In the genomic region with DNA sequence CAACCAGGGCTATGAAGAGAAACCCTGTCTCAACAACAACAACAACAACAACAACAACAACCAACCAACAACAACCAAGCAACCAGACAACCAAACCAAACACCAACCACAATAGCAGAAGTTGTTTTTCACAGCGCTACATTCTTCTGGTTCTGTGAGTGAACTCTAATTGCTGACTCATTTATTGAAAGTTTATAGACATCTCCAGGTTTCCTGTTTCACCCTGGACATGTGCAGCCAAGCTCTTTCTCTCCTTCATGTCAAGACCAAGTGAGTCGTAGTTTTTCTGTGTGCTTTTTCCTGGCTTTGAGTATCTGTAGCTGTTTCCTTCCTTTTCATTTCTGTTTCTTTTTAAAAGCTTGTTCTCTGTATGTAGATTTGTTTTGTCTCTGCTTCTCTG, we compare ENCODE assay signal across 14 mouse cellular contexts.
A peak's percentile ranks its signal among the peaks of the same experiment; 100 is the strongest.
DNase-seq lines count a peak whose midpoint lies in the region; ATAC-seq and TF ChIP-seq lines count a peak whose summit lies in the region.
"Had no signal": no experiment of that assay in that cellular context is flagged by ENCODE, and none has a peak within 500 bp of the region (broad histone marks: within the 10 kb centered on the region; RNA-seq: fewer than 3 reads in every experiment).

No protein-coding gene starts in this region.

- H3K27ac ChIP-seq in liver, adult 2 months (replicated peaks; ENCODE audit: insufficient read depth, low read depth, low read length): peak overlapping the region; percentile 83
- peak overlapping the region; percentile 77 for H3K27ac ChIP-seq in MEL (ENCODE audit: control insufficient read depth, low read depth, low read length)
- H3K27ac ChIP-seq in neural tube, embryonic 15.5 days (replicated peaks): no peak overlapping the region
- H3K27ac ChIP-seq in midbrain, embryonic 10.5 days (replicated peaks): no peak overlapping the region
- H3K27ac ChIP-seq: embryonic facial prominence, embryonic 10.5 days; heart, embryonic 15.5 days; hindbrain, embryonic 12.5 days; limb, embryonic 12.5 days had no signal

- DNase-seq in liver, adult 2 months (ENCODE audit: extremely low read depth, low read depth, low spot score): no peak
- DNase-seq in liver (no peak), MEL (ENCODE audit: low read depth, low spot score) (peak; percentile 76)
- peak; percentile 70 for DNase-seq in induced T-regulatory cell, adult 2 months (ENCODE audit: low read depth)
- no peak for DNase-seq in lung, adult 18-20 months
- no peak for DNase-seq in midbrain, embryonic 10.5 days (ENCODE audit: low spot score)
- DNase-seq: cerebellum, adult 8-10 months; lung, embryonic 14.5 days; right cerebral cortex, postnatal 25 days had no signal

- no peaks in the 10 kb centered on the region for H3K36me3 ChIP-seq in liver, adult 2 months (ENCODE audit: control insufficient read depth, insufficient read depth, low read length)
- H3K36me3 ChIP-seq in MEL (ENCODE audit: control insufficient read depth in 1 of 2, insufficient read depth in 2 of 2, low read length in 2 of 2): peaks cover 0 to 27% of the 10 kb centered on the region in 2 experiments; a peak in 2 of 4 replicates
- no peaks in the 10 kb centered on the region for H3K36me3 ChIP-seq in neural tube, embryonic 15.5 days
- no peaks in the 10 kb centered on the region for H3K36me3 ChIP-seq in midbrain, embryonic 10.5 days
- H3K36me3 ChIP-seq: embryonic facial prominence, embryonic 10.5 days; heart, embryonic 15.5 days; hindbrain, embryonic 12.5 days; limb, embryonic 12.5 days had no signal

- no peak for ATAC-seq in neural tube, embryonic 15.5 days (ENCODE audit: low FRiP score)

- H3K4me2 ChIP-seq in neural tube, embryonic 15.5 days: no peak overlapping the region
- H3K4me2 ChIP-seq: heart, embryonic 15.5 days; hindbrain, embryonic 12.5 days; limb, embryonic 12.5 days; lung, embryonic 14.5 days had no signal

- TF ChIP-seq POLR2A in liver, adult 2 months (IDR thresholded peaks at IDR 0.05; ENCODE audit: extremely low read depth, insufficient read depth, low read length): no peak
- no peak for TF ChIP-seq POLR2A in MEL (IDR thresholded peaks at IDR 0.05; ENCODE audit: control insufficient read depth in 1 of 2, insufficient read depth in 1 of 2, low read depth in 1 of 2, low read length in 2 of 2, poor library complexity in 1 of 2)

- no peaks in the 10 kb centered on the region for H3K79me2 ChIP-seq in liver, adult 2 months (ENCODE audit: control insufficient read depth, insufficient read depth, low read length)
- no peaks in the 10 kb centered on the region for H3K79me2 ChIP-seq in MEL (ENCODE audit: control insufficient read depth, insufficient read depth, low read length, poor library complexity)

- TF ChIP-seq RAD21 in MEL (IDR thresholded peaks at IDR 0.05; ENCODE audit: low read depth, low read length): no peak

- no peak overlapping the region for H3K4me3 ChIP-seq in liver, adult 2 months (ENCODE audit: insufficient read depth, low read depth, low read length)
- H3K4me3 ChIP-seq in MEL (ENCODE audit: control insufficient read depth in 1 of 2, insufficient read depth in 1 of 2, low read depth in 2 of 2, low read length in 2 of 2): peak overlapping the region; percentile 6 to 17
- no peak overlapping the region for H3K4me3 ChIP-seq in neural tube, embryonic 15.5 days (replicated peaks)
- no peak overlapping the region for H3K4me3 ChIP-seq in midbrain, embryonic 10.5 days
- H3K4me3 ChIP-seq: embryonic facial prominence, embryonic 10.5 days; heart, embryonic 15.5 days; hindbrain, embryonic 12.5 days; limb, embryonic 12.5 days had no signal

- TF ChIP-seq CTCF in liver, adult 2 months (IDR thresholded peaks at IDR 0.05; ENCODE audit: low read depth, low read length): no peak
- no peak for TF ChIP-seq CTCF in MEL (IDR thresholded peaks at IDR 0.05 in 2 of 3, conservative IDR thresholded peaks at IDR 0.05 in 1 of 3; ENCODE audit: control insufficient read depth in 1 of 3, insufficient read depth in 1 of 3, low read depth in 2 of 3, low read length in 3 of 3, poor library complexity in 1 of 3, severe bottlenecking in 1 of 3)

- no peaks in the 10 kb centered on the region for H3K27me3 ChIP-seq in liver, adult 2 months (ENCODE audit: control insufficient read depth, insufficient read depth, low read length)
- H3K27me3 ChIP-seq in MEL (ENCODE audit: control insufficient read depth in 1 of 2, insufficient read depth in 2 of 2, low read length in 2 of 2): no peaks in the 10 kb centered on the region
- H3K27me3 ChIP-seq in neural tube, embryonic 15.5 days (replicated peaks): no peaks in the 10 kb centered on the region
- no peaks in the 10 kb centered on the region for H3K27me3 ChIP-seq in midbrain, embryonic 10.5 days (ENCODE audit: low read depth, poor library complexity, severe bottlenecking)
- H3K27me3 ChIP-seq: heart, embryonic 15.5 days; hindbrain, embryonic 12.5 days; limb, embryonic 12.5 days had no signal

- H3K9ac ChIP-seq in liver, adult 2 months (ENCODE audit: low read depth, low read length): no peak overlapping the region
- H3K9ac ChIP-seq in MEL (ENCODE audit: control insufficient read depth, low read depth, low read length, poor library complexity, severe bottlenecking): peak overlapping the region; percentile 35
- no peak overlapping the region for H3K9ac ChIP-seq in neural tube, embryonic 15.5 days (replicated peaks)
- H3K9ac ChIP-seq: heart, embryonic 15.5 days; hindbrain, embryonic 12.5 days; limb, embryonic 12.5 days; lung, embryonic 14.5 days had no signal

- no peaks in the 10 kb centered on the region for H3K9me3 ChIP-seq in MEL (replicated peaks; ENCODE audit: insufficient read depth, low read length)
- no peaks in the 10 kb centered on the region for H3K9me3 ChIP-seq in neural tube, embryonic 15.5 days (replicated peaks)
- no peaks in the 10 kb centered on the region for H3K9me3 ChIP-seq in midbrain, embryonic 10.5 days (replicated peaks)
- H3K9me3 ChIP-seq: embryonic facial prominence, embryonic 10.5 days; heart, embryonic 15.5 days; hindbrain, embryonic 12.5 days; limb, embryonic 12.5 days had no signal

- WGBS in liver, adult 2 months: 47% methylated on average over 2 of the region's 2 CpGs
- 91% methylated on average over 2 of the region's 2 CpGs for WGBS in neural tube, embryonic 15.5 days
- 87% methylated on average over 2 of the region's 2 CpGs for whole genome bisulfite sequencing in midbrain, embryonic 10.5 days

- peaks cover 32% of the 10 kb centered on the region for H3K4me1 ChIP-seq in liver, adult 2 months (ENCODE audit: control insufficient read depth, insufficient read depth, low read length)
- peaks cover 18 to 23% of the 10 kb centered on the region in 2 experiments for H3K4me1 ChIP-seq in MEL (ENCODE audit: control insufficient read depth in 1 of 2, insufficient read depth in 2 of 2, low read length in 2 of 2)
- 0 out of 2 replicates have a peak, but pooled peaks cover 2% of the 10 kb centered on the region for H3K4me1 ChIP-seq in neural tube, embryonic 15.5 days
- no peaks in the 10 kb centered on the region for H3K4me1 ChIP-seq in midbrain, embryonic 10.5 days
- H3K4me1 ChIP-seq: heart, embryonic 15.5 days had no signal

- TF ChIP-seq EP300 in MEL (IDR thresholded peaks at IDR 0.05; ENCODE audit: low read depth in 1 of 2, low read length in 2 of 2): no peak

TF ChIP-seq in MEL, 35 proteins besides CTCF, POLR2A, EP300 and RAD21:
- TF ChIP-seq NRF1 (IDR thresholded peaks at IDR 0.05; ENCODE audit: insufficient read depth, low read depth, low read length, poor library complexity, severe bottlenecking) (no peak), TBP (IDR thresholded peaks at IDR 0.05; ENCODE audit: low read depth, low read length) (peak; percentile 67), MXI1 (IDR thresholded peaks at IDR 0.05; ENCODE audit: low read depth, low read length) (0 out of 2 replicates have a peak, but pooled peaks have one; percentile 31), TAL1 (IDR thresholded peaks at IDR 0.05; ENCODE audit: low read length) (0 out of 2 replicates have a peak, but pooled peaks have one; percentile 2), CHD1 (IDR thresholded peaks at IDR 0.05; ENCODE audit: low read depth, low read length) (no peak), ETS1 (IDR thresholded peaks at IDR 0.05; ENCODE audit: low read depth, low read length) (0 out of 2 replicates have a peak, but pooled peaks have one; percentile 5), MAFK (IDR thresholded peaks at IDR 0.05; ENCODE audit: borderline replicate concordance, low read depth, low read length) (no peak)

Comparison
In these comparisons a context has a peak if more than half of its experiments do, and no peak if none do; other contexts are left out.
1. DNase-seq: peak in MEL (single experiment) and induced T-regulatory cell, adult 2 months (single experiment); none in liver, adult 2 months (single experiment), liver (single experiment), lung, adult 18-20 months (0 of 2) and midbrain, embryonic 10.5 days (single experiment).
2. H3K27ac ChIP-seq: peak in liver, adult 2 months (single experiment) and MEL (single experiment); none in neural tube, embryonic 15.5 days (single experiment) and midbrain, embryonic 10.5 days (single experiment).
3. H3K4me3 ChIP-seq: peak in MEL (2 of 2); none in liver, adult 2 months (single experiment), neural tube, embryonic 15.5 days (single experiment) and midbrain, embryonic 10.5 days (single experiment).